In genomic region chr15:79808114-79808513, GRCm38 (mm10) we compare ENCODE assay signal across 9 mouse cellular contexts. TPM values are rescaled to one million over a fixed set of nuclear protein-coding genes. Genes with fewer than 3 reads are reported as not detected.
DNase-seq lines count a peak whose midpoint lies in the region; ATAC-seq and TF ChIP-seq lines count a peak whose summit lies in the region.
"Had no signal": no experiment of that assay in that cellular context is flagged by ENCODE, and none has a peak within 500 bp of the region (broad histone marks: within the 10 kb centered on the region; RNA-seq: fewer than 3 reads in every experiment).

No protein-coding gene starts in this region.

- no peaks in the 10 kb centered on the region for H3K9me3 ChIP-seq in forebrain, postnatal 0 days (ENCODE audit: low read length)
- H3K9me3 ChIP-seq in forebrain, embryonic 10.5 days = no peaks in the 10 kb centered on the region
- no peaks in the 10 kb centered on the region for H3K9me3 ChIP-seq in midbrain, postnatal 0 days (ENCODE audit: low read length)
- no peaks in the 10 kb centered on the region for H3K9me3 ChIP-seq in midbrain, embryonic 10.5 days (replicated peaks)
- H3K9me3 ChIP-seq in midbrain, embryonic 11.5 days (ENCODE audit: control insufficient read depth, low read length) = no peaks in the 10 kb centered on the region

- H3K4me1 ChIP-seq in forebrain, postnatal 0 days (ENCODE audit: insufficient read depth) = no peaks in the 10 kb centered on the region; the same call in 1 of the 2 replicates
- peaks cover 20% of the 10 kb centered on the region for H3K4me1 ChIP-seq in forebrain, embryonic 10.5 days
- no peaks in the 10 kb centered on the region for H3K4me1 ChIP-seq in midbrain, postnatal 0 days (ENCODE audit: insufficient read depth, low read length)
- peaks cover 22% of the 10 kb centered on the region for H3K4me1 ChIP-seq in midbrain, embryonic 10.5 days
- peaks cover 13% of the 10 kb centered on the region for H3K4me1 ChIP-seq in midbrain, embryonic 11.5 days (ENCODE audit: control insufficient read depth, insufficient read depth, low read length)

- H3K27me3 ChIP-seq in forebrain, postnatal 0 days (ENCODE audit: insufficient read depth, low read length) = peaks cover 15% of the 10 kb centered on the region
- H3K27me3 ChIP-seq in forebrain, embryonic 10.5 days (ENCODE audit: poor library complexity, severe bottlenecking) = peaks cover 74% of the 10 kb centered on the region
- H3K27me3 ChIP-seq in midbrain, postnatal 0 days (ENCODE audit: insufficient read depth, low read length) = peaks cover 8% of the 10 kb centered on the region
- H3K27me3 ChIP-seq in midbrain, embryonic 10.5 days (ENCODE audit: low read depth, poor library complexity, severe bottlenecking) = peaks cover 74% of the 10 kb centered on the region
- peaks cover 4% of the 10 kb centered on the region; the same call in 1 of the 2 replicates for H3K27me3 ChIP-seq in splenic B cell, adult 2 months (ENCODE audit: control insufficient read depth, insufficient read depth, low read length, poor library complexity, severe bottlenecking)
- H3K27me3 ChIP-seq in midbrain, embryonic 11.5 days (ENCODE audit: control insufficient read depth, insufficient read depth, low read length) = peaks cover 41% of the 10 kb centered on the region

- H3K27ac ChIP-seq in forebrain, postnatal 0 days (ENCODE audit: low read depth, low read length) = no peak overlapping the region
- H3K27ac ChIP-seq in forebrain, embryonic 10.5 days = no peak overlapping the region
- no peak overlapping the region for H3K27ac ChIP-seq in midbrain, postnatal 0 days (ENCODE audit: low read depth, low read length)
- no peak overlapping the region for H3K27ac ChIP-seq in midbrain, embryonic 10.5 days (replicated peaks)
- H3K27ac ChIP-seq in midbrain, embryonic 11.5 days (ENCODE audit: low read depth, low read length) = no peak overlapping the region

- no peak overlapping the region for H3K4me2 ChIP-seq in forebrain, postnatal 0 days (ENCODE audit: low read depth)
- H3K4me2 ChIP-seq in midbrain, postnatal 0 days (ENCODE audit: low read depth, low read length, poor library complexity, severe bottlenecking) = no peak overlapping the region
- H3K4me2 ChIP-seq in midbrain, embryonic 11.5 days = no peak overlapping the region

- no peak overlapping the region for H3K4me3 ChIP-seq in forebrain, postnatal 0 days (ENCODE audit: low read depth, low read length)
- no peak overlapping the region for H3K4me3 ChIP-seq in forebrain, embryonic 10.5 days
- H3K4me3 ChIP-seq in midbrain, postnatal 0 days (ENCODE audit: low read depth, low read length) = no peak overlapping the region
- no peak overlapping the region for H3K4me3 ChIP-seq in midbrain, embryonic 10.5 days
- no peak overlapping the region for H3K4me3 ChIP-seq in midbrain, embryonic 11.5 days (ENCODE audit: low read depth, low read length)

- ATAC-seq in forebrain, postnatal 0 days = 0 out of 2 replicates have a peak, but pooled peaks have one; percentile 21
- ATAC-seq in midbrain, postnatal 0 days (ENCODE audit: low FRiP score) = no peak
- ATAC-seq in hematopoietic stem cell, adult 5-6 weeks (replicated peaks in 1 of 2; ENCODE audit: insufficient read depth in 1 of 2, low FRiP score in 2 of 2, low TSS enrichment in 1 of 2, low read depth in 1 of 2, poor library complexity in 2 of 2, severe bottlenecking in 2 of 2) = peak; percentile 68 to 70
- no peak for ATAC-seq in midbrain, embryonic 11.5 days (ENCODE audit: low FRiP score)

- peak; percentile 90 for TF ChIP-seq CTCF in forebrain, postnatal 0 days (IDR thresholded peaks at IDR 0.05; ENCODE audit: low read depth)
- peak; percentile 90 for TF ChIP-seq CTCF in midbrain, postnatal 0 days (IDR thresholded peaks at IDR 0.05)

- DNase-seq in forebrain, postnatal 0 days = peak; percentile 74
- DNase-seq in forebrain, embryonic 10.5 days (ENCODE audit: extremely low spot score, low spot score) = no peak
- peak; percentile 68 for DNase-seq in midbrain, postnatal 0 days (ENCODE audit: low spot score)
- no peak for DNase-seq in midbrain, embryonic 10.5 days (ENCODE audit: low spot score)
- DNase-seq in ZHBTc4 (ENCODE audit: low read depth, low spot score) = peak; percentile 80
- peak; percentile 75 for DNase-seq in splenic B cell, adult 2 months (ENCODE audit: low read depth, low spot score)
- DNase-seq in midbrain, embryonic 11.5 days (ENCODE audit: low spot score, missing footprints) = no peak

- no peaks in the 10 kb centered on the region for H3K36me3 ChIP-seq in forebrain, postnatal 0 days (ENCODE audit: insufficient read depth)
- no peaks in the 10 kb centered on the region for H3K36me3 ChIP-seq in forebrain, embryonic 10.5 days (replicated peaks)
- no peaks in the 10 kb centered on the region for H3K36me3 ChIP-seq in midbrain, postnatal 0 days (ENCODE audit: insufficient read depth, low read length)
- no peaks in the 10 kb centered on the region for H3K36me3 ChIP-seq in midbrain, embryonic 10.5 days
- H3K36me3 ChIP-seq in splenic B cell, adult 2 months (ENCODE audit: control insufficient read depth, insufficient read depth, low read length, poor library complexity, severe bottlenecking) = no peaks in the 10 kb centered on the region
- H3K36me3 ChIP-seq in midbrain, embryonic 11.5 days (ENCODE audit: control insufficient read depth, insufficient read depth, low read length) = no peaks in the 10 kb centered on the region

- no peak overlapping the region for H3K9ac ChIP-seq in forebrain, postnatal 0 days
- H3K9ac ChIP-seq in midbrain, postnatal 0 days (replicated peaks; ENCODE audit: low read length, poor library complexity, severe bottlenecking) = no peak overlapping the region
- H3K9ac ChIP-seq in midbrain, embryonic 11.5 days (ENCODE audit: low read length) = no peak overlapping the region

- WGBS in forebrain, postnatal 0 days = 32% methylated on average over 5 of the region's 5 CpGs
- WGBS in forebrain, embryonic 10.5 days = 38% methylated on average over 5 of the region's 5 CpGs
- WGBS in midbrain, postnatal 0 days = 28% methylated on average over 5 of the region's 5 CpGs
- 37% methylated on average over 5 of the region's 5 CpGs for WGBS in midbrain, embryonic 10.5 days
- 39% methylated on average over 5 of the region's 5 CpGs for WGBS in midbrain, embryonic 11.5 days

RNA-seq across cellular contexts. Expression of gene Nptxr, which starts 3.5 kb away (rescaled TPM):
- total RNA-seq in forebrain, postnatal 0 days (2014; rRNA removed) = 129 and 184 TPM in 2 replicates
- polyA plus RNA-seq in forebrain, postnatal 0 days (2015; fragmentation: Nextera tagmentation; extraction: Ambion mirVana) = 41.9 and 87.3 TPM in 2 replicates
- polyA plus RNA-seq in forebrain, embryonic 10.5 days (2016; fragmentation: Nextera tagmentation; extraction: Ambion mirVana) = 1.6 and 1.7 TPM in 2 replicates
- total RNA-seq in midbrain, postnatal 0 days (2014; rRNA removed) = 254 and 288 TPM in 2 replicates
- 84.2 and 97.8 TPM in 2 replicates for polyA plus RNA-seq in midbrain, postnatal 0 days (2015; fragmentation: Nextera tagmentation; extraction: Ambion mirVana)
- 2.2 and 3.4 TPM in 2 replicates for polyA plus RNA-seq in midbrain, embryonic 10.5 days (2016; fragmentation: Nextera tagmentation; extraction: Ambion mirVana)
- total RNA-seq in hematopoietic stem cell, adult 5-6 weeks (2017) = 0.30 and 1.7 TPM in 2 replicates
- 1.3 and 2.1 TPM in 2 replicates for polyA plus RNA-seq in midbrain, embryonic 11.5 days (2014; fragmentation: Nextera tagmentation; extraction: Ambion mirVana)

RNA-seq across cellular contexts. Expression of gene Npcd, which starts 25.9 kb away (rescaled TPM):
- 9.0 and 18.6 TPM in 2 replicates for total RNA-seq in forebrain, postnatal 0 days (2014; rRNA removed)
- 3.7 and 4.0 TPM in 2 replicates for polyA plus RNA-seq in forebrain, postnatal 0 days (2015; fragmentation: Nextera tagmentation; extraction: Ambion mirVana)
- not detected in 2 replicates for polyA plus RNA-seq in forebrain, embryonic 10.5 days (2016; fragmentation: Nextera tagmentation; extraction: Ambion mirVana)
- 8.2 and 12.1 TPM in 2 replicates for total RNA-seq in midbrain, postnatal 0 days (2014; rRNA removed)
- 3.2 and 4.6 TPM in 2 replicates for polyA plus RNA-seq in midbrain, postnatal 0 days (2015; fragmentation: Nextera tagmentation; extraction: Ambion mirVana)
- polyA plus RNA-seq in midbrain, embryonic 10.5 days (2016; fragmentation: Nextera tagmentation; extraction: Ambion mirVana) = 0.16 TPM in 1 of 2 replicates, not detected in the other
- not detected in 2 replicates for total RNA-seq in hematopoietic stem cell, adult 5-6 weeks (2017)
- polyA plus RNA-seq in midbrain, embryonic 11.5 days (2014; fragmentation: Nextera tagmentation; extraction: Ambion mirVana) = 0.86 TPM in 1 of 2 replicates, not detected in the other
- polyA plus RNA-seq: heart, embryonic 16.5 days had no signal

RNA-seq across cellular contexts. Expression of gene Cbx6, which starts 26.4 kb away (rescaled TPM):
- 69.1 and 86.8 TPM in 2 replicates for total RNA-seq in forebrain, postnatal 0 days (2014; rRNA removed)
- 27.5 and 53.8 TPM in 2 replicates for polyA plus RNA-seq in forebrain, postnatal 0 days (2015; fragmentation: Nextera tagmentation; extraction: Ambion mirVana)
- polyA plus RNA-seq in forebrain, embryonic 10.5 days (2016; fragmentation: Nextera tagmentation; extraction: Ambion mirVana) = 21.6 and 22.3 TPM in 2 replicates
- 109 and 118 TPM in 2 replicates for total RNA-seq in midbrain, postnatal 0 days (2014; rRNA removed)
- polyA plus RNA-seq in midbrain, postnatal 0 days (2015; fragmentation: Nextera tagmentation; extraction: Ambion mirVana) = 65.0 and 70.6 TPM in 2 replicates
- 24.0 and 30.4 TPM in 2 replicates for polyA plus RNA-seq in midbrain, embryonic 10.5 days (2016; fragmentation: Nextera tagmentation; extraction: Ambion mirVana)
- 34.1 and 34.2 TPM in 2 replicates for total RNA-seq in hematopoietic stem cell, adult 5-6 weeks (2017)
- 17.1 and 18.8 TPM in 2 replicates for polyA plus RNA-seq in midbrain, embryonic 11.5 days (2014; fragmentation: Nextera tagmentation; extraction: Ambion mirVana)

RNA-seq across cellular contexts. Expression of gene Dnal4, which starts 30.5 kb away (rescaled TPM):
- 58.3 and 59.2 TPM in 2 replicates for total RNA-seq in forebrain, postnatal 0 days (2014; rRNA removed)
- 81.5 and 94.5 TPM in 2 replicates for polyA plus RNA-seq in forebrain, postnatal 0 days (2015; fragmentation: Nextera tagmentation; extraction: Ambion mirVana)
- polyA plus RNA-seq in forebrain, embryonic 10.5 days (2016; fragmentation: Nextera tagmentation; extraction: Ambion mirVana) = 63.3 and 70.8 TPM in 2 replicates
- total RNA-seq in midbrain, postnatal 0 days (2014; rRNA removed) = 40.8 and 44.0 TPM in 2 replicates
- polyA plus RNA-seq in midbrain, postnatal 0 days (2015; fragmentation: Nextera tagmentation; extraction: Ambion mirVana) = 55.9 and 59.7 TPM in 2 replicates
- polyA plus RNA-seq in midbrain, embryonic 10.5 days (2016; fragmentation: Nextera tagmentation; extraction: Ambion mirVana) = 63.9 and 81.5 TPM in 2 replicates
- 8.3 and 18.0 TPM in 2 replicates for total RNA-seq in hematopoietic stem cell, adult 5-6 weeks (2017)
- 62.9 and 72.1 TPM in 2 replicates for polyA plus RNA-seq in midbrain, embryonic 11.5 days (2014; fragmentation: Nextera tagmentation; extraction: Ambion mirVana)

Comparison
In these comparisons a context has a peak if more than half of its experiments do, and no peak if none do; other contexts are left out.
1. DNase-seq: peak in forebrain, postnatal 0 days (single experiment), midbrain, postnatal 0 days (single experiment), ZHBTc4 (single experiment) and splenic B cell, adult 2 months (single experiment); none in forebrain, embryonic 10.5 days (single experiment), midbrain, embryonic 10.5 days (single experiment) and midbrain, embryonic 11.5 days (single experiment).
2. ATAC-seq: peak in forebrain, postnatal 0 days (single experiment) and hematopoietic stem cell, adult 5-6 weeks (2 of 2); none in midbrain, postnatal 0 days (single experiment) and midbrain, embryonic 11.5 days (single experiment).